Mouse (Mus musculus): ENCODE results near the gene Atp2a3. TPM values are rescaled to one million over a fixed set of nuclear protein-coding genes. Genes with fewer than 3 reads are reported as not detected.

The Atp2a3 gene
- total RNA-seq, 2 experiments from 2014 or later: 73.9 to 88.4 TPM

DNA sequence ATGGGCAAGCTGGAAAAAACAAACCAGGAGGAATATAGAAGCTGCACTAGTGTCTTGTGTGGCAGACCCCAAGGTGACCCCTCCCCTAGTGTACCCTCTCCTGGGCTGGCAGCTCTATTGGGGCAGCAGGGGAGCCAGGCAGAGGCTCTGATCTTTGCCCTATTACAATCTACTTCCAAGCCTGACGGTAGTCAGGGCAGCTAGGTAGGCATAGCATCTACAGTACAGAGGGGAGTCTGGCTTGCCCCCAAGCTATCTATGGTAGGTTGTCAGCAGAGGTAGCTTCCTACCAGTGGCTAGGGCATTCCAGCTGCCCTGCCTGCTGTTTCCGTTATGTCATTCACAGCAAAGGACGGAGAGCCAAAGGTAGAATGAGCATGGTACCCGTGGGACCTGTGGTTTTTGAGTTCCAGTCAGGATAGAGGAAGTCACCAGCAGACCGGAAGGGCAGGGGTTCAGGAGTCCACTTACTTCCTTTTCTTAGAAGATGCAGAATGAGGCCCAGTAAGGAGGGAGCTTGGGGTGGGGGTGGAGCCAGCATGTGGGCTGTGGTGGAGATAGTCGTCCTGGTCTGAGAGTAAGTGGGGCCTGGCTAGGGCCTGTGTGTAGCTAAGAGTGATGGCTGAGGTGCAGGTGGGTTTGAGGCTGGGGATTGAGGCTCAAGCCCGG is 63.4 kb downstream of the Atp2a3 start:
- peak; percentile 93 for ATAC-seq (replicated peaks; ENCODE audit: poor library complexity, severe bottlenecking)

DNA sequence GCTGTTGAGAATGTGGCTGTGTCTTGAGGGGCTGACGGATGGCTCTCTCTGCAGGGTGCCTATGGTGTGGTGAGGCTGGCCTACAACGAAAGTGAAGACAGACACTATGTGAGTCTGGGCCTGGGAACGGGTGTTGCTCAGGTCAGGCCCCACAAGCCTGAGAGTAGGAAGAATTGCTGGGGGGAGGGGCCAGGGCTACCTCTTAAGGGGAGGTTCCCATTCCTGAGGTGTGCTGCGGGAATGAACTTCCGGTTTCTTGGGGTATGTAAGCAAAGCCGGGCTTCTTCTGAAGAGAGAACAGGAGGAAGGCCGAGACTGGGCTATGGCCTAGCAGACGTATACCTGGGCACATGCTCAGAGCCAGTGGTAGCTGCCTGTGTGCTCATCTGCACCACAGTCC is 66.0 kb downstream of the Atp2a3 start:
- ATAC-seq (replicated peaks; ENCODE audit: poor library complexity, severe bottlenecking): no peak

DNA sequence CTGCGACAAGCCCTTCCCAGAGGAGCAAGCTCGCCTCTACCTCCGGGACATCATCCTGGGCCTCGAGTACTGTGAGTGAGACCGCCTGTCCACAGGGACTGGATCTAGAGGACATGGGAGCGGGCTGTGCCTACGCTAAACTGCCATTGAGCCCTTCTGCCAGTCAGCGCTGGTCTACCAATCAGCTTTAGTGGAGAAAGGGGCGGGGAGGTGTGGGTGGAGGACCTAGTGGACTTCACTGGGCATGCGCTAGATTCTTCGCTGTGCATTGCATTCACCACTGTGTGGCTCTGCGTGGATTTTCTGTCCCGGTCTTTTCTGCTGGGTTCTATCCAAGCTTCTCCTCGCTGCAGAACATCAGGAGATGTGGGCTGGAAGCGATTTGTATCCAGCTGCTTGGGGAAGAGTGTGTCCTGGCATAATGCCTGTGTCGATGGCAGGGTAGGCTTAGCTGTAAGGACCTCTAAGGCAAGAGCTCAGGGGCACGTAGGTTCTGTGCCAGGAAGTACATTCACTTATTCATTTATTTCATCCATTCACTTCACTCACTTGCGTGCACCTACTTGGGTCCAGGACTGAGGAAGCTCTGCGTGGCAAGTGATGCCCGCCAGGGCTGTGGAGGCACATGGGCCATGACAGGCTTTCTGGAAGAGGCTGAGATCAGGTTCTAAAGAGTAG is 70.0 kb downstream of the Atp2a3 start:
- peak; percentile 98 for ATAC-seq (replicated peaks; ENCODE audit: poor library complexity, severe bottlenecking)

DNA sequence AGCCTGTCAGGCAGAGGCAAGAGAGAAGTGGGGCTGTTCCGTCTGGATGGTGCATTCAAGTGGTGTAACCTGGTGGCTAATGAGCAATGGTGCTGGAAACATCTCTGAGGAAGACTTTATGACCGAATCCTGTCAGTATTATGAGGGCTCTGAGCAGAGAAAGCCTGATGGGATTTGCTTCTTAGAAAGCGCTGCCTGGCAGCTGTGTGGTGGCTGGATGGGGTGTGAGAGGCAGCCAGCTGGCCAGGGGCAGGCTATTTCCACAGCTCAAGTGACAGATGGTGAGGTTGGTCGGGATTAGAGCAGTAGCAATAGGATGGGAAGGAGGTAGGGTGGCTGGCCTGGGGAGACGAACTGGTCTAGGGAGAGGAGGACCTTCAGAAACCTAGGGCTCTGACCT is 70.6 kb downstream of the Atp2a3 start:
- ATAC-seq (replicated peaks; ENCODE audit: poor library complexity, severe bottlenecking): no peak

DNA sequence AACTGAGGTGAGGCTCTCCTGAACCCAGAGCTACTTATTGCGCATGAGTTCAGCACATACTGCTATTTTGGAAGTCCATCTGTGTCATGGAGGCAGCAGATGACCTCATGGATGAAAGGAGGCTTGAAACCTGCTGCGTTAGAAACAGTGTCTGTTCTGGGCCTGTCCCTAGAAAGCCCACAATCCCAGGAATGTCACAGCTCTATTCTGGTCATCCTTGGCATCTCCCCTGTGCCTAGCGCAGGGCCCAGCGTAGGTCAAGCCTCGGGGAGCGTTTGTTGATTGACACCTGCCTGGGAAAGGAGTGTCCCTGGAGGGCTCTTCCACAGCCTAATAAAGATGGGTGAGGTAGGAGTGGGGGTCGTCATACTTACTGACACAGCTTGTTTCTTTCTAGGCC is 75.1 kb downstream of the Atp2a3 start:
- ATAC-seq (replicated peaks; ENCODE audit: poor library complexity, severe bottlenecking): no peak

DNA sequence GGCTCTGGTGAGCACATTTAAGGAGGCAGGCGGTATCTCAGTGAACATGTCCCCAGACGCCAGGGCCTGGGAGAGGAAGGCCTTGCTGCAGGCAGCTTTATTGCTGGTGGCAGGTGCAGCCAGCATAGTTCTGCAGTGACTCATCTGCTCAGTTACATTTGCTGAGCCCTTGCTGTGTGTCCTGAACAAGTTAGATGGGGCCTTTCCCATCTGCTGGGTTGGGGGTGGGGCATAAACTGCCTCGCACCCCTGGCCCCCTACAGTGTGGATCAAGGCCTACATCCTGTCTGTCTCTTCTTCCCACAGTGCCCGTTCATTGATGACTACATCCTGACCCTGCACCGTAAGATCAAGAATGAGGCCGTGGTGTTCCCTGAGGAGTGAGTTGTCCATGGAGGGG is 75.9 kb downstream of the Atp2a3 start:
- no peak for ATAC-seq (replicated peaks; ENCODE audit: poor library complexity, severe bottlenecking)

DNA sequence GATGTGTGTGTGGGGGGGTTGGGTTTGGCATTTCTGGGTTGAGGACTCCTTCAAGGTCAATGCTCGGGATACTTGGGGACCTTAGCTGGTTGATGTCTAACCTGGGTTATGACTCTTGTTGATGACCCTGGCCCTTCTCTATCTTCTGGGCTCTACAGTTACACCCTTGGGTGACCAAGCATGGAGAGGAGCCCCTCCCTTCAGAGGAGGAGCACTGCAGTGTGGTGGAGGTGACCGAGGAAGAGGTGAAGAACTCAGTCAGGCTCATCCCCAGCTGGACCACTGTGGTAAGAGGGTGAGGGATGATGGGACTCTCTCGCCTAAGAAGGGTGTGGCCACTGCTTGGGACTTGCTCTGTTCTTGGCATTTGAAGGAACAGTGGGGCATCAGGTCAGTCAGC is 76.7 kb downstream of the Atp2a3 start:
- ATAC-seq (replicated peaks; ENCODE audit: poor library complexity, severe bottlenecking): no peak

DNA sequence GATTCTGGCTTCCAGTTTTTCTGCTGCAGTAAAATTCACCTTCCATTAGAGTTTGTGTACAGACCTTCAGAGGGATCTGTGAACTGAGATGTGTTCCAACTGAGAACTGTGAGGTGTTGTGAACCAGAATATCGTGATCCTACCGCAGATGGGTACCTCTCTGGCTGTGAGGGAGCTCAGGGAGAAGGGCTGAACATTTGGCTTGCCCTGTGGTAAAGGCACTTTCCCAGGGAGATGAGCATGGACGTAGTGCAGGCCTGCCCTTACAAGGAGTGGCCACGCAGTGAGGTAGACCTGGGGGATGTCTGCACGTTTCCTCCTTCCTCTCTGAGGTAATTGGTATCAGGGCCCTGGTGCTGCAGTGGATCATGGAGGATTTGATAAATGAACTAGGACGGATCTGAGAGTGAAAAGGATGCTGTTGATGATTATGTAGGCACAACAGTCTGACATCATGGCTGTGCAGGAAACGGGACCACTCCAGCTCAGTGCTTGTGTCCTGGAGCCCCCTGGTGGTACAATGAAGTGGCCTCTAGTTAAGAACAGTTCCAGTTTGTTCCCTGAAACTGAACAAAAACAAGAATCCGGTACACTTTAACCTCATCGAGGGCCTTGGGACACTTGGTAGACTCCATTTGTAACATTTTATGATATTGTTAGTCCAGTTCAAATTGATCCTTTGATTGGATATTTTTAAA is 78.3 kb downstream of the Atp2a3 start:
- peak; percentile 89 for ATAC-seq (replicated peaks; ENCODE audit: poor library complexity, severe bottlenecking)

Other genes starting within 250 kb of the Atp2a3 start
- gene Cyb5d2, start 165.0 kb upstream of the Atp2a3 start, total RNA-seq (2014; fragmentation: Nextera tagmentation): 2.2 and 3.2 TPM in 2 replicates
- gene Cyb5d2, start 165.0 kb upstream of the Atp2a3 start, total RNA-seq (2017): 4.4 and 9.7 TPM in 2 replicates
- 29.9 and 31.8 TPM in 2 replicates for gene Zzef1, start 164.9 kb upstream of the Atp2a3 start, total RNA-seq (2014; fragmentation: Nextera tagmentation)
- 21.6 and 22.1 TPM in 2 replicates for gene Zzef1, start 164.9 kb upstream of the Atp2a3 start, total RNA-seq (2017)
- gene P2rx1, start 37.9 kb downstream of the Atp2a3 start, total RNA-seq (2014; fragmentation: Nextera tagmentation): 10.4 and 13.3 TPM in 2 replicates
- 3.3 and 4.2 TPM in 2 replicates for gene P2rx1, start 37.9 kb downstream of the Atp2a3 start, total RNA-seq (2017)
- gene Camkk1, start 57.8 kb downstream of the Atp2a3 start, total RNA-seq (2014; fragmentation: Nextera tagmentation): 0.49 and 0.86 TPM in 2 replicates
- 1.5 and 3.1 TPM in 2 replicates for gene Camkk1, start 57.8 kb downstream of the Atp2a3 start, total RNA-seq (2017)
- 10.1 and 13.2 TPM in 2 replicates for gene Ncbp3, start 86.6 kb downstream of the Atp2a3 start, total RNA-seq (2014; fragmentation: Nextera tagmentation)
- gene Ncbp3, start 86.6 kb downstream of the Atp2a3 start, total RNA-seq (2017): 12.6 and 15.6 TPM in 2 replicates
- 0.68 TPM in 1 of 2 replicates, not detected in the other for gene Itgae, start 129.4 kb downstream of the Atp2a3 start, total RNA-seq (2014; fragmentation: Nextera tagmentation)
- 0.77 TPM in 1 of 2 replicates, not detected in the other for gene Itgae, start 129.4 kb downstream of the Atp2a3 start, total RNA-seq (2017)
- gene Haspin, start 177.1 kb downstream of the Atp2a3 start, total RNA-seq (2014; fragmentation: Nextera tagmentation): 15.6 and 18.7 TPM in 2 replicates
- gene Haspin, start 177.1 kb downstream of the Atp2a3 start, total RNA-seq (2017): 20.5 and 23.0 TPM in 2 replicates
- gene P2rx5, start 199.3 kb downstream of the Atp2a3 start, total RNA-seq (2014; fragmentation: Nextera tagmentation): not detected in 2 replicates
- not detected in 2 replicates for gene P2rx5, start 199.3 kb downstream of the Atp2a3 start, total RNA-seq (2017)
- gene Emc6, start 215.9 kb downstream of the Atp2a3 start, total RNA-seq (2014; fragmentation: Nextera tagmentation): 71.0 and 77.9 TPM in 2 replicates
- gene Emc6, start 215.9 kb downstream of the Atp2a3 start, total RNA-seq (2017): 50.7 and 76.5 TPM in 2 replicates
- gene Tax1bp3, start 215.9 kb downstream of the Atp2a3 start, total RNA-seq (2014; fragmentation: Nextera tagmentation): 10.4 and 19.9 TPM in 2 replicates
- gene Tax1bp3, start 215.9 kb downstream of the Atp2a3 start, total RNA-seq (2017): 6.3 and 11.7 TPM in 2 replicates
- gene Ctns, start 237.9 kb downstream of the Atp2a3 start, total RNA-seq (2014; fragmentation: Nextera tagmentation): 24.7 and 26.8 TPM in 2 replicates
- 15.6 and 17.5 TPM in 2 replicates for gene Ctns, start 237.9 kb downstream of the Atp2a3 start, total RNA-seq (2017)
- gene Shpk, start 238.3 kb downstream of the Atp2a3 start, total RNA-seq (2014; fragmentation: Nextera tagmentation): 1.8 and 1.9 TPM in 2 replicates
- 1.8 and 3.1 TPM in 2 replicates for gene Shpk, start 238.3 kb downstream of the Atp2a3 start, total RNA-seq (2017)